Mouse (Mus musculus) frontal cortex, adult (tissue): ENCODE data around the gene Ntn1.

Source experiments
- ATAC-seq: cut with Nextera tagmentation; 2 replicates; pipeline ENCODE4 v1.9.2; 2017; ENCODE audit warnings: mild to moderate bottlenecking, moderate library complexity, mixed read lengths; ENCODE audit not compliant: low TSS enrichment

Ntn1 gene

DNA sequence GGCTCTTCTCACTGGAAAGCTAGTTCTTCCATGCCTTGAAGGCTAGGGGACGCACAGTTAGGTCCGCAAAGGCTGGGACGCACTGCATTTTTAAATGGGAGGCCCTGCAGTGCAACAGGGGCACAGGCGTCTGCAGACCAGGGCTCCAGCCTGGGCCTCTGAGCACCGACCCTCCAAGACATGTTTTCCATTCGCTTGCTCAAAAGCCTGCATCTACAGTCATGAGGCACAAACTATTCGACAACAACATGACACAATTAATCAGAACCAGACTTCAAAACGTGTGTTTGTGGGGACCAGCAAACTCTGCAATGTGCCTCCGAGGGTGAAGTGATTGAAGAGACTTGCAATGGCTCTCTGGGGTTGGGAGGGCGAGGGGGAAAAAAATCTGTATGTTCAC is 17.1 kb downstream of the Ntn1 start:
- no peak for ATAC-seq

DNA sequence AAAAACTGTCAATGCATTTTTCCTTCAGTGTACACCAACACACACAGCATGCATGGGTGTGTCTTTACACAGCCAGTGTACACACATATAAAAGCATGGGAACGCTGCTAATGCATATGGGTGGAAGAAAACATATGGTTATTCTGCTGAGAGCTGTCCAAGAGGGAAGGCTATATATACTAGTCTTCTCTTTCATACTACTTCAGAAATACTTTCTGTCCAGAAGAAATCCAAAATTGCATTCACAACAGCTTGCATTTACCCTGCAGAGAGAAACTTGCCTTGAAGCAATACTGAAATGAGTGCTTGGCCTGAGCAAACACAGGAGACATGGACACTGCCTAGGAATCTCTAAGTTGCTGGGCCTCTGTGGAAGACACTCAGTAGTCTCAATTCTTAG is 18.8 kb downstream of the Ntn1 start:
- peak; percentile 60 for ATAC-seq

DNA sequence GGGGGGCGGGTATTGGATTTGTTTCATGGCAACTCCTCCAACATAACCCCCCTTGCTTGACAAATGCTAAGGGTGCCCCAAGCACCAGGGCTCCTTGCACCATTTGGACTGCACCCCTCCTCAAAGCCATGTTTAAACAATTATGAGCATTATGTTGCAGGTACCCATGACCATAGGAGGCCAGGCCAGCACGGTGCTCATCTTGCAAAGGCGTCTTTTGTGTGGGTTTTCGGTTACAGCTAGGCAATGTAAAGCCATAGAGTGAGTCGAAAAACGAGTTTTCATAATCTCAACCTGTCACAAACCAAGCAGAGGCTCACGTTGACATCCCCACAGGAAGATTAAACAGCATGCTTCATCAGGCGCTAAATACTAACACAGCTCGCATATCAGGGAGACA is 19.3 kb downstream of the Ntn1 start:
- ATAC-seq = no peak

DNA sequence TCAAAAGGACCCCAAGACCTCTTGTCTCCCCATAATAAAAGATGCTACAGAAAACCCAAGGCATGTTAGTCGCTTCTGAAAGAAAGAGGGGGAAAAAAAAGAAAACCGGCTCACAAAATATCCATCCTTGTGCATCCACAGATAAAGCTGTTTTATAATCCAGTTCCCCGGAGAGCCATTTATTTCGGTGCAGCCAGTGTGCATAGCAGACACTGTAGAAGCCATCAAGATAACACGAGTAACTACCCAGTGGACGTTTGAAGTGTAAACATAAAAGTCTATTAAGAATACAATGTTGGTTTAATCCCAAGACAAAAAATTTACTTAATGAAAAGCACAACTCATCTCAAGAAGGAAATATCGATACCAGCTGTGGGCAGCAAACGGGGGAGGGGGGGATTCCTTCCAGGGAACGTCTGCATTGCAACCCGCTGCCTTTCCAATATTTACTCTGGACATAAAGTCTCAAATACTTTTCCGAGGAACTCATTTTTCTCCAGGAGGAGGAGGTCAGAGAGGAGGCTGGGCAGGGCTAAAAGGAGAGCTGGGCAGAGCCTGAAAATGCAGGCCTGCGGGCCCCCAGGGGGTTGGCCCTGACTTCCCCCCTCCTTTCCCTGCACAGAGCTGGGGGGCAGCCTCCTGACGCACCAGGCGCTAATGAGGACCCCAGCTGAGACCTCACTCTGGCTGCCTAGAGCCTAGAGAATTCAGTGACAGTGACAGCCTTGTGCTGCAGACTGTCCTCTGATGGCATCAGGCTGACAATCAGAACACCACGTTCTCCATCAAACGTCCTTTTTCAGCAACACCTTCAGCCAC is 21.5 kb downstream of the Ntn1 start:
- no peak for ATAC-seq

DNA sequence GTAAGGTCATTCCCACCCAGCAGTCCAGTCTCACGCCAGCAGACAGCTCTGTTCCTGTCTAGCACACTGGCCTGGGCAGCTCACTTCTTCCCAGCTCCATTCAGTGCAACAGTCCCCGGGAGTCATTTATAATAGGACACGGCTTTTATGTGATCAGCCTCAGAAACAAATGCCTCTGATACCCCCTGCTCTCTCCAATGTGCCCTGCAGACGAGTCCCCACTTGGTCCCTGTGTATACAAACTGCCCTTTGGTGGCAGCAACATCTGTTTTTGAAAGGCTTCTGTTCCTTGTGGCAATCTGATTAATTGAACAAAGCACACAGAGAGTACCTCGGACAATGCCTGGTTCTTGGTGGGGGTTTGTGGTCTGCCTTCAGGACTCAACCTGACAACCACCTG is 22.2 kb downstream of the Ntn1 start:
- no peak for ATAC-seq

DNA sequence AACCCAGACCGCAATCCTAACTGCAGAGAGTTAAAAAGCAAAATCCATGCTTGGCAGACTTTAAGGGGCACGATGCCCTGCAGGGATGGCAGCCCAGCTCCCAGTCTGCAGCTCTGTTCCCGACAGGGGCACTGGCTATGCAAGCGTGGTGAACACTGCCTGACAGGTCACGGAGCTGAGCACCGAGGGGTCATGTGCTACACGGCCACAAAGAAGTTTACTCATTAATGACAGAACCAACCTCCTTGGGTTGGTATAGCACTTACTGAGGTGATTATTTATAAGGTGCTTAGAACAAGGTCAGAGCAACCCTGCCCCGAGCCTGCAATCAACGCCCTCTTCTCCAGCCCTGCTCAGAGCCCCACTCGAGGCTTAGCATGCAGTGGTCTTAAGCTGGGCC is 27.5 kb downstream of the Ntn1 start:
- no peak for ATAC-seq

DNA sequence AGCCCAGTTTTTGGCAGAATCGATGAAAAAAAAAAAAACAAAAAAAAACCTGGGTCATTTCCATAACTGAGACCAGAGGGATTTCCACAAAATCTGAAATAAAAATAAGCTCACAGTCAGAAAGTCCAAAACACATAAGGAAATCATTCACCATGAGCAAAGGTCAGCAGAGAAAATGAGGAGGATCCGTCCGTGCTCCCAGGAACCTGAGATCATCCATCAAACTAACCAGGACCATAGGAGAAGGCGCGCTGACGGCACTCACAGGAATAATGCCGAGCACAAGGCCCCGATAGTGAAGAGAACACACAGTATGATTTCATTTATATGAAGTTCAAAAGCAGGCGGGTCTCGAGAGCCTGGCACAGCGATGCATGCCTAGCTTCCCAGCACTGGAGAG is 29.0 kb downstream of the Ntn1 start:
- ATAC-seq = no peak

DNA sequence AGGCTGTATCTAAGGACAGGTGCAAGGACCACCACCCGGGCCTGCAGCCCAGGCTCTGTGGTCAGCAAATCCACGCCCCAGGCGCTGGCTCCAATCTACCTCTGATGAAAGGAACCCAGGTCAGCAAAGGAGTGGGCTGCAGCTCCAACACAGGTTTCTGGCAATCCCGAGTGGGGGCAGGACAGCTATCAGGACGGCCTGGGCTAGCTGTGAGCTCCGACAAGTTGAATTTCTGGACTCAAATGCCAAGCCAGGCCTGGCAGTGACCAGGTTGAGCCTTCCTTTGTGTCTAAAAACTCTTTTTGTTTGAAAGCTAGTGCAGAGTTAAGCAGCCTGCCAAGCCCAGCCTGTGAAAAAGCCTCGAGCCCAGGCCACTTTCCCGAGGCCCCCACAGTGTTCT is 43.7 kb downstream of the Ntn1 start:
- ATAC-seq = no peak

DNA sequence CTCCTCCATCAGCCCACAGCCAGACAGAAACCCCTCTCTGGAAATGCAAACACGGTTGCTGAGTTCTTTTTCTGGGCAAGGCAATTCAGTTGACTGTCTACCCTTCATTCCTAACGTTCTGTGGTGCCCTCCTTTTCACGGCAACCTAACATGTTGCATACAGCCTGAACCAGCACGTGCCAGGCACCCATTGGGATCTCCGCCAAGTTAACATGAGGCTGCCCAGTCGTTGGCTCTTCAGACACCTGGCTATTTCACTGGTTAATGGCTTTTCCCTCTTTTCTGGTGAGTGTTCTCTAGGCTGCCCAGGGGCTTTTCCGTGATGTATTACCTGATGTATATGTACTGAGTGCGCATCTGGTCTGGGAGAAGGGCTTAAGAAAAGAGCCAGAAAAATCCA is 45.1 kb downstream of the Ntn1 start:
- ATAC-seq = no peak

DNA sequence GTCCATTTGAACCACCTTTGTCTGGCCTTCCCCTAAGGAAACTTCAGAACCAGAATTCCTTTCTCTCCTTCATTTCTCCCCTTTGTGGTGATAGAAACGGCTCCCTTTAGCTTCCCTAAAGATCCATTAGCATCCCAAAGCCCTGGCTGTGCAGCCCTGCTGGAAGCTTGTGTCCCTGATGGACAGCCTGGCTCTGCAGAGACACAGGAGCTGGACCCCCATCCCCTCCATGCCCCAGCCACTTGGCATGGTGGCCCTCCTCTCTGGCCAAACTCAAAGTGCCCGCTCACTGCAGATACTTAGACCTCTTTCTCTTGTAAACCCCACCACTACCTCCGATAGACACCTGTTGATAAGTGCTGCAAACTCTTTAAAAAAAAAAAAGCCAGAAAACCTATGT is 45.8 kb downstream of the Ntn1 start:
- ATAC-seq = no peak

DNA sequence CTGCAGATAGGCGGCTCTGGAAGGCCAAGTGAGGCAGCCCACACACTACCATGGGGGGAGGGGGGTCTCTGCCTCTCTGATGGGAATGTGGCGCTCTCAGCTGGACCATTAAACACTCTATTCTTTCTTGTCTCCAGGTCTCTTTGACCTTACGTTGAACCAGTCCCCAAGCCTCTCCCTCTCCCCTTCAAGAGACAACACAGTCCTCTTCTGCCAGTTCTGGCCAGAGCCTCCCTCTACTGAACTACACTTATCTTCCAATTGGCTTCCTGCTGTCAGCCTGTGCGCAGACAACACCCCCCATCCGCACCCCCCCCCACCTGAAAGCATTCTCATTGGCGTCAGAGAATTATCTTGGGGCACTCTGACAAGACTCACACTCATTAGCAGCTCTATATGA is 48.4 kb downstream of the Ntn1 start:
- no peak for ATAC-seq

DNA sequence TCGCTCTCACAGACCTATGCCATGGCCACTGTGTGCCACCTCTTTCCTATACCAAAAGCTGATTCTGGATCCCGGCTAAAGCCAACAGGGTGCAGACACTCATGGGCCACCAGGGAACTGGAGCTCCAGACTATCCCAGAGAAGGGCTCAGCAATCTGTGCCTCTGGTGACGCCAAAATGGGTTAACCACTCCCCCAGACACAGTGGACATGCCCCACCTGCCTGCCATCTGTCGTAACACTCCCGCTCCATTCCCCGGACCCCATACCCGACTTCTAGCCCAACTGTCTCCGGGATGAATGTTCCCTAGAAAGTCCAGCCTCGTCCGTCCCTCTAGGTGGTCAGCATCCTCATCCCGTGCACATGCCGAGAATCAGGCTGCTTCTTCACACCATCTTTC is 51.8 kb downstream of the Ntn1 start:
- no peak for ATAC-seq

DNA sequence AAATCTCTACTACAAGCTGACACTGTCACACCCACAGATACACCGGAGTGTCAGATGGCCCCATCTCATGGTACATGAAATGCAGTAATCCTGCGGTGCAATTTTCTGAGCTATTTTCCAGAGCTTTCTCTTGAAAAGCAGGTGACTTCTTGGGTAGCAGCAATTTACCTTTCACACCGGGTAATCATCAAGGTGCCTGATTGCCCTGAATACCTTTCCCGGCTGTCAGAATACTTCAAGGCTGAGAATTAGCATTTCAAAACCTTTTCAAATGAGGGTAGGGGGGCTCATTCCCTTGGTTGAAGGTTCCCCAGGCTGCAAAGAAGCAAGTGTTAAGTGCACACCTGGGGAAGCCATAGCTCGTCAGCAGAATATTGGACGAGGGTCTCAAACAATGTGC is 52.5 kb downstream of the Ntn1 start:
- no peak for ATAC-seq

DNA sequence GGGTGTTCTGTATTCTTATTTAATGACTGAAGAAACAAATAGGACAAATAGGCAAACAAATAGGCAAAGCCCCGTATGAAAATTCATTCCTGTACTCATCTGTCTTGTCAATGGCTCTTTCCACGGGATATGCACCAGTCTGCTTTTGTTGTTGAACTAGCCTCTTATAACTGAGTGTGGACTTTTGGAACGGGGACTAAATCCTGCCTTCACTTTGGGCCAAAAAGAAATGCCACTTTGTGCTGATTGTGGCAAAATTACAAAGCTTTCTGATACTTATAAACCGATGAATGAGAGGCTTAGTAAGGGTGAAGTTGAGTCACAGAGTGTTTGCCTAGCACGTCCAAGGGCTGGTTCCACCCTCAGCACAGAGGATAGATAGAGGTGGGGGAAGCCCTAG is 53.1 kb downstream of the Ntn1 start:
- ATAC-seq = no peak

DNA sequence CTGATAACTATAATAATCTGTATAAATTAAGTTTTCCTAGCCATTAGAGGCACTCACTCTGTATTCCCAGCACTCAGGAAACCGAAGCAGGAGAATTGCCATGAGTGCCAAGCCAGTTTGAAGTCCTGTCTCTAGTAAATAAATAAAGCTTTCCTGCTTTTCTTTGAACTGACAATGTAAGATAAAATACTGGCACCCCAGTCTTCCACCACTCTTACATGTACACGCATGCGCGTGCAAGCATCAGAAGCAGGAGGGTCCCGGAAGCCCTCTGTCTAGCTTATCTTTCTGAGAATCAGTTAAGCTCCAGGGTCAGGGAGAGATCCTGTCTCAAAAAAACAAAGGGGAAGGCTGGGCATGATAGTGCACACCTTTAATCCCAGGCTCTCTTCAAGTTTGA is 54.5 kb downstream of the Ntn1 start:
- no peak for ATAC-seq

DNA sequence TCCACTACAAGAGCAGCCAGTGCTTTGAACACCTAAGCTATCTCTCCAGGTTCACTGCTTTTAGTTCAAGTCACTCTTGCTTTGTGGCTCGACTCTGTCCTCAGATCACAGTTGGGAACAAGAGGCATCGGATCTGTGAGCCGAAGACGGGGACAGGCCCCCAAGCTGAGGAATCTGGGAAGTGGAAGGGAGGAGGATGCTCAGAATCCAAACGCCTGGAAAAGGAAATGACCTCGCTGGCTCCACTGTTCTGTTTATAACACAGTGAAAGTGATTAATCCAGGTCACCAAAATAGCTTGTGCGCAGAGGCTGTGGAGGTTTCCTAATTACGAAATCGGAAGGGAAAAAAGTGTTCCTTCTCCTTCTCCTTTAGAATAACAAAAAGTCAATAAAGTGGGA is 56.4 kb downstream of the Ntn1 start:
- no peak for ATAC-seq

DNA sequence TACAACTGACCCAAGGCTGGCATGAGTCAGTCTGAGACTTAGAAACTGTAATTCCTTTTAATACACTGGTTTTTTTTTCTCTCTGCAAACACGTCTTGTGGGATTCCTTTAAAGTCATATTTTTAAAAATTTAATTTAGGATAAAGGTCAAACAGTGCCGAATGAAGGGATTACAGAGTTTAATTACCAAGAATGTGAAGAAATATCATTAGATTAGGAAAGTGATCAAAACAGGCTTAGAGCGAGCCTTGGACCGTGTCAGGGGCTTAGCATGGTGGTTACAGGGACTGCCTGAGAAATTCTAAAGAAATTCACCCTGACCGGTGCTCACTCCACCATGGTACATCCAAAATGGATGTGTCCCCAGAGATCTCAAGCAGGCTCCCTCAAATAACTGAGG is 57.9 kb downstream of the Ntn1 start:
- ATAC-seq = no peak

DNA sequence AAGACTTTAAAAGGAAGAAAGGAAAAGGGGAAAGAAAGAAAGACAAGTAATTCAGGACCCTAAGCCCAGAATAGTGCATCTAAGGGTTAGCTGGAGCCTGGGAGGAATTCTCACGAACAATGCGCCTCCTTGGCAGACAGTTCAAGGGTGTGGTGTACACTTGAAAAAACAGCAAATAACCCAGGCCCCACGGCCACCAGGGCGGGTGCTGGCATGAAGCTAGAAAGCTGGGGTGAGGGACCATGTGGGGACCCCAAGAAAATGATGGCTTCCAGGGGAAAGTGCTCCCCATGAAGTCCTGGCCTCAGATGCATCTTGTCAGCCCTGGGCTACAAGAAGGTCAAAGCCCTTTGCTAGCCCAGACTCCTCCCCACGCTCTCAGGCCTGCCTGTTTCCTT is 58.6 kb downstream of the Ntn1 start:
- ATAC-seq = no peak

DNA sequence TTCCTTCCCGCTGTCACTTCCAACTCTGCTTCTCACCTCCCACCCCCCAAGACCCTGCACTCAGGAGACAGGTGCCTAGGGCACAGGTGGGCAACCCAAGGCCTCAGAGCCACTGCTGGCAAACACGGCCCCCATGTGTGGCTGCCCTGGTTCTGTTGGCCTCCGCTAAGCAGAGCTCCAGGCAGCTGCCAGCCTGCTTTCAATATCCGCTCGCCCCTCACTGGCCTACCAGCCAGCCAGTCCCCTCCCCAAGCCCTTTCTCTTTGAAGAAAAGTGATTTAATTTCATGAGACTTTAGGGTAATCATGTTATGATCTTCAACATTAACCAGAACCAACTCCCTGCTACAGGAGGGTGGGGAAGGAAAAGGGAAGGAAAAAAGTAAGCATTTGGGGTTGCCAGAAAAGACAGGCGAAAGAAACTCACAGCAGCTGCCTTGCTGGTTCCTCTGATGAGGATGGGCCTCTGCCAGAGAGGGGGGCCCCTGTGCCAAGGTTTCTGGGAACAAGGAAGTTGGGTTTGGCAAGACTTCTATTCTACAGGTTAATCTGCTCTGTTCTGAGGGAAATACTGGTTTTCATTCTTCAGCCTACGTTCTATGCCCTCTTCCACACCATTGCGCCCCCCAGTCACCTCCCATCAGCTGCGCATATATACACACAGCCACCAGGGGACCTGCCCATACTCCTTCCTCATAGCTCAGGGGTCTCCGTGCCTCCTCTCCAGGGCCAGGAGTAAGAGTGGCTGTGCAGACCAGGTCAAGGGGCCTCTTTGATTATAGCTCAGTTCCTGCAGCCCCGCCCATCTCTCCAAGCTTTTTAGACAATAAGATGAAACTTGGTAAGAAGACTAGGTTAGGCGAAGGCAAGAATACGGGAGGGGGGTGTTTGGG is 59.3 kb downstream of the Ntn1 start:
- no peak for ATAC-seq

DNA sequence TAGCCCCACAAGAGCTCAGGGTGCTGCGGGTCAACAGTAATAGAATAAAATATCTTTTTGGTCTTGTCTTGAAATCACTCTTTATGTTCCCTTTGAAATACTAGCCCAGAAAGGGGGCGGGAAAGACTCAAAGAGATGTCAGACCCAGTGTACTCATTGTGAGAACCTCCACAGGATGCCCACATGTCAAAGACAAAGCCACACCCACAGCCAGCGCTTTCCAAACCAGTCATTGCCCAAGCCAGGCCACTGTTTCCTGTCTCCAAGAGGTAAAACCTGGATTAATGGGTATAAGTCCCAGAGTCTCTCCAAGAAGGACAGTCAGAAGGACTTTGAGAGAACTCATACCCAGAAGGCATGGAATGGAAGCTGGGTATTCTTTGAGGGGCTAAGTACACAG is 60.3 kb downstream of the Ntn1 start:
- no peak for ATAC-seq

DNA sequence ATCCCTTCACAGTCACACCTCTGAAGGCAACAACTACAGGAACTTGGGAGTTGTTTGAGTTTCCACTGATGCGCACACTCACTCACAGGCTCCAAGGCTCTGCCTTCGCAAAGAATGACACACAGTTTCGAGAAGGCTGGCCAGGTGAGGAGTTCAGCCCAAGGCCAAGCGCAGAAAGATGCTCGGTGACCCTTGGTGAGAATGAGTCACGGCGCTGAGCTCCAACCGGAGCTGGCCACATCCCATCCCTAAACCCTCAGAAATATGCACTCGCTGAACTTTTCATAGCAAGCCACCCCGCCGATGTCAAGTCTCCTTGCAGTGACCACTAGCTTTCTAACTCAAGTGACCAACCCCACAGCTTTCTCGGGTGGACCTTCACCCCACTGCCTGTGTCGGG is 60.8 kb downstream of the Ntn1 start:
- ATAC-seq = no peak

DNA sequence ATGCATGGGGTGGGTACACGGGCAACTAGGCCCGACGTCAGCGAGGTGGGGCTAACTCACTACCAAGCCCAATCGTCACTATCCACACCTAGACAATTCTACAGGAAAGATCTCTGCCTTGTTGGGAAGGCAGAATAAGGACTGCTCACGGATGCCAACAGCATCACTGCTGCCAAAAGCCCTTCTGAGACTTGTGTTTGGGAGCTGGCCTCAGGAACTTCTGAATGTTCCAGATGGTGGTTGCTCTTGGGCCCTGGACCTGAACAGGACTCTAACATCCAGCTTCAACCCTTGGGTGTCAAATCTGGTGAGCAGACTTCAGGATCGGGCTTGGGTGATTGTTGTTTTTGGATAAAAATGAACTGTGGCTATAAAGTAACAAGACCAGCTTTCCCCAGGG is 61.3 kb downstream of the Ntn1 start:
- no peak for ATAC-seq

DNA sequence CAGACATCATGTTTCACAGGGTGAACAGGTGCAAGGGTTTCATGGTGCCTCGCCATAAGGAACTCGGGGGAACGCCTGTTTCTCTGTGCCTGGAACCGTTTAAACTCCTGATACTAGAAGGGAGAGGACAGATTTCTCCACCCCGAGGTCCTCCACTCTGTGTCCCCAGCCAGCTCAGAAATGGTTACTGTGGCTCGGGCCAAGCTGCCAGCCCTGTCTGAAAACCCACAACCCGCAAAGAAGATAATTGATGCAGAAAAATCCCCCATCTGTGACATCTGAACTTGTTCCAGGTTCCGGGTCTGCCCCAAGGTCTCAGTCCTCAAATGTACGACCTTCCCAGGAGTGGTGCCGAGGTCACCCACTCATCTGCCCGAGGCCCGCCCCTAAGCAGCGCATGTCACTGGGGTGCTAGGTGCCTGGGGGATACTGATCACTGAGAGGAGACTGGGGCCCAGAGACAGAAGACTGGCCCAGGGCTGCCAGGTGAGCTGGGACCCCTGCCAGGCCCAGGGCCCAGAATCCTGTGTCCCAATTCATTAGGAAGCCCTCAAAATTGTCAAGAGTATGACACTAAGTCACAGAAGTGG is 68.9 kb downstream of the Ntn1 start:
- no peak for ATAC-seq
